Mouse (Mus musculus) megakaryocyte-erythroid progenitor cell, adult 5 weeks (primary cell): ENCODE data around the gene Gm20937. TPM values are rescaled to one million over a fixed set of nuclear protein-coding genes. Genes with fewer than 3 reads are reported as not detected.

Experiments
- polyA plus RNA-seq: library from polyadenylated mRNA; stranded (reverse); fragments of >175 nt; gene quantifications from 2 replicates; pipeline ENCODE4 v1.2.3, GENCODE M21; 2012

The Gm20937 gene
- polyA plus RNA-seq: not detected in 2 replicates

DNA sequence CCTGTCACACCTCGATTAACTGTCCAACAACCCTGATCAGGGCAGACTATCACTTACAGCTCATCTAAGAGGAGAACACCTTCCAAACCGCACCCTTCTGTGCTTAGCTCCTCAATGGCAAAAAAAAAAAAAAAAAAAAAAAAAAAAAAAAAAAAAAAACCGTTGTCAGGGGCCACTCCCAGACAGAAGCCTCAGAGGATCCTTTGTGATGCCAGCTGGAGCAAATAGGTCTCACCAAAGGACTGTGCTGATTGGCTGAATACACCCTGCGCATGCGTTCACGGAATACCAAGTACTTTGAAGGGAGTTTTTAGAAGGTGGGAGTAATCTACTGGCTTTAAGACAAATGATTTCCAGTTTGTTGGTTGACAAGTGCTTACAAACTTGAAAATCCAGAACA, at the start of gene Gm20937:
TSS of gene Gm20937 (minus strand) at position 101 of the 400 bp plus-strand sequence.

Other genes starting within 250 kb of the Gm20937 start
- not detected in 2 replicates for gene Gm20816, start 243.1 kb upstream of the Gm20937 start, polyA plus RNA-seq